Mouse (Mus musculus): ENCODE data around the gene Zkscan16.
A peak's percentile ranks its signal among the peaks of the same experiment; 100 is the strongest.

Zkscan16 gene

DNA sequence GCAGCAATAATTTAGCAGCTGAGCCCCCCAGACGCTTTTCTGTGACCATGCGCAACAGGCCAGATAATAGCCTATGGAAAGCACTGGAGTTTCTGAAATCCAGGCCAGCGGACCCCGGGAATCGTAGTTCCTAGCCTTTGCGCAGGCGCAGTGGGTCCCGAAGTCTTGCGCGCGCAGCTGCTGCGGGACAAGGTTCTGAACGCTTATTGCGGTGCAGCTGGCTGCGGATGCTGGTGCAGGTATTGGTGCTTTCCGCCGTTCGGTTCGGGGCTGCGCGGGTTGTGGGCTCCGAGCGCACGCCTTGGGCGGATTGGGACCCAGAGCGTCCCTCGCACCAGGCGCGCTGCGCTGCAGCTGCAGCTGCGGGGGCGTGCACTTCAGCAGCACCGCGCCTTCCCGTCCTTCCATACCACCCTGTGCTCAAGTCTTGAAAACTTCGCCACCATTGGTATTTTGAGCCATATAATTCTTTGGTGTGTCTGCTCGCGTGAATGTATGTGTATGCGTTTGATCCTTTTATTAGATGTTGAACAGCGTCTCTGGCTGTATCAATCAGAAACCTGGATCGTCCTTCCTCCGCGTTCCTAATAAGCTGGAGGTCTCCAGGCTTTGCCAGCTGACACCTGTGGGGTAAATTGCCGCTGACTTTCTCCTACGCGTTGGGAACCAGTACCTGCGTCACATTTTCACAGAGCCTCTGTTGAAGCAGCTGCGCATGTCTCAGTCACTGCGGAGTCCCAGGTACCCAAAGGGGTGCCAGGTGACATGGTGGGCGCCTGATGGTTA lies at the start of gene Zkscan16:
Gene Zkscan16, plus strand, starts transcription at position 209 of the 786 bp plus-strand sequence.
- DNase-seq (ENCODE audit: low spot score) = peak; percentile 95

- no peak for DNase-seq (ENCODE audit: low spot score)
Measured at GRCm38 (mm10) chr4:58894399-58894798, 49.0 kb upstream of the Zkscan16 start.

GRCm38 (mm10) chr4:58897436-58897835 lies 46.0 kb upstream of the Zkscan16 start:
- DNase-seq (ENCODE audit: low spot score) = no peak

GRCm38 (mm10) chr4:58898318-58898717 lies 45.1 kb upstream of the Zkscan16 start:
- no peak for DNase-seq (ENCODE audit: low spot score)

- DNase-seq (ENCODE audit: low spot score) = no peak
Measured at GRCm38 (mm10) chr4:58907453-58907852, 36.0 kb upstream of the Zkscan16 start.

DNA sequence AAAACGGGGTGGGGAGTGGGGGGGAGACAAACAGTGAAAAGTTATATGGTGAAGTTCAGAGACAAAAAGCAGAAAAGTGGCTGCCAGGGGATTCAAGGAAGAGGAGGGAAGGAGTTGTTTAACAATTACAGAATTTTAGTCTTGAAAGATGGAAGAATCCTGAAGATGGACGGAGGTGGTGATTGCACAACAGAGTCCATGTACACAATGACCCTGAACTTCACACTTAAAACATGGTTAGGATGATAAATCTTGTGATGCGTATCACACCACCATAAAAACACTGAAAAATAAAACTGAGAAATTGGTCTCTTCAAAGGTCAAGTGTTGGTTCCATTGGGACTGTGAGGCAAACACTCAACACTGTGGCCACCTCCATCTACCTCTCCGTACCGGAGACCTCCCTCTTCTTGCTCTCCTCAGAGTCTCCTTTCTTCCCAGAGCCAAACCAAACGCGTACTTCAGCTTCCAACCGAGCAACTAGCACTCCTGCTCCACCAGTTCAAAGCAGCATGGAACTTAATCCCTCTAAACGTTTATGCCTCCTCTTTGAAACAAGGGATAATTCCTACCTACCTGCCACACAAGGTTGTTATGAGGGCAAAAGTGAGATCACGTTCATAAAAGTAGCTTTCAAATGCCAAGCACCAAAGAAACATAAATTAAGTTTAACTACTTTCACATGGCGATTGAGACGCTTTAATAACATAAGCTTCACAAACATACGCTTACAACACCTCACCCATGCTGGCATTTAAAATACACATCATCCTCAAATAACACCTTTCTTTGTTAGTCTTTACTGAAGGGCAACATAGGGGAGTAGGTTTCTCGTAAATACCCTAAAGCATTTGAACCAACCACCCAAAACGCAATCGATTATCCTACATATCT lies 33.0 kb upstream of the Zkscan16 start:
- DNase-seq (ENCODE audit: low spot score) = peak; percentile 6

GRCm38 (mm10) chr4:58911069-58911830 lies 32.2 kb upstream of the Zkscan16 start:
- peak; percentile 71 for DNase-seq (ENCODE audit: low spot score)

GRCm38 (mm10) chr4:58911831-58912628 lies 31.4 kb upstream of the Zkscan16 start:
- DNase-seq (ENCODE audit: low spot score) = peak; percentile 70

GRCm38 (mm10) chr4:58912629-58913335 lies 30.6 kb upstream of the Zkscan16 start, which contains the start of gene Ecpas:
TSS of gene Ecpas (minus strand) at chr4:58912749.
- peak; percentile 86 for DNase-seq (ENCODE audit: low spot score)

DNA sequence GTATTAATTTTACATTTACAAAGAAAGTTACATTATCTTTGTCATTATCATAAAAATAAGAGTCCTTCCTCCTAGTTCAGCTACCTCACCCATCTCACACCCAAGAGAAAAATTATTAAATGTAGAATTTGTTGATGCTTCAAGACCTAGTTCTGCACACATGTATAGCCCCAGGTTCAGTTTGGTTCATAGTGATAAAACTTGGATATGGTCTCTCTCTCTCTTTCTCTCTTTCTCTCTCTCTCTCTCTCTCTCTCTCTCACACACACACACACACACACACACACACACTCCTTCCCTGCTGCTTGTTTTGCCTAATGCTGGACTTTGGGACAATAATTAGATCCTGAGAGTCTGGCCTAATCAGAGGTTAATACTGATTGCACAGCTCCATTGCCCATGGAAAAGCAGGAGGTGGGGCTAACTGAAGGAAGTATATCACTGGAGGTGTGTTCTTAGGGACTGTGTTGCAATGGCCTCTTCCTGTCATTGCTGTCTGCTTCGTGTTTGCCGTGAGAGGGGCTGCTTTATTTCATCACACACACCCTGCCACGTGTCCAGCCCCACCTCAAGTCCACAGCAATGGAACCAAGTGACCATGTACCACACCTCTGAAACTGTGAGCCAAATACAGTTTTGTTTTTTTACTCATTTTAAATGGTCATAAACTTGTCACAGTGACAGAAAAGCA lies 29.9 kb upstream of the Zkscan16 start:
- DNase-seq (ENCODE audit: low spot score) = peak; percentile 21

DNA sequence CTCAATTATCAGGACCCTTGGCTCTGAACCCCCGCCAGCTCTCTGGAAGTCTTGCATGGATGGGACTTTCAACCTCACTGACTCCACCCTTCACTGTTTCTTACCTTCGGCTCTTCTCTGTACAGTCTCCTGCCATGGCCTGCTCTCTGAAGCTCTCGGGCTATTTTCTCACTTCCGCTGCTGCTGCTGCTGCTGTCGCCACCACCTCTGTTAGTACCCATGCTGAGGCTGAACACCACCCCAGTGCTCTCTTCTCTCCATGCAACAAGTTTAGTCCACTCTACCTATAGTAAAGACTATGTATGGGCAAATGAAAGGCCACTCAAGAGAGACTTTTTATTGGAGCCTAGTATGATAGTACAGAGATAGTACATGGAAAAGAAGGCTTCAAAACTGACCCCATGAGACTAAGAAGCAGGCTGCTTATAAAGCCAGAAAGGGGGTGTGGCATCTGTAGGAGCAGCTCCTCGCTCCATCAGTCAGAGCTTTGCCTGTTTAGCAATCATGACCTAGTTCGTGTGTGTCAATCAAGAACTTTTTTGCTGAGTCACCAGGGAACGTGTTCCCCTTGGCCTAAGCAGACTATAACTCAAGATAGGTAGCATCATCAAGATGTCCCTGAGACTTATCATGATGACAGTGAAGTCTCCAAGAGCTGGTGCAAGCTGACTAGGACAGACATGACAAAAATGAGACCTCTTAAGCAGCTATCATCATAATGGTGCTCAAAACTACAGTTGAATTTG lies 28.2 kb upstream of the Zkscan16 start:
- no peak for DNase-seq (ENCODE audit: low spot score)

DNA sequence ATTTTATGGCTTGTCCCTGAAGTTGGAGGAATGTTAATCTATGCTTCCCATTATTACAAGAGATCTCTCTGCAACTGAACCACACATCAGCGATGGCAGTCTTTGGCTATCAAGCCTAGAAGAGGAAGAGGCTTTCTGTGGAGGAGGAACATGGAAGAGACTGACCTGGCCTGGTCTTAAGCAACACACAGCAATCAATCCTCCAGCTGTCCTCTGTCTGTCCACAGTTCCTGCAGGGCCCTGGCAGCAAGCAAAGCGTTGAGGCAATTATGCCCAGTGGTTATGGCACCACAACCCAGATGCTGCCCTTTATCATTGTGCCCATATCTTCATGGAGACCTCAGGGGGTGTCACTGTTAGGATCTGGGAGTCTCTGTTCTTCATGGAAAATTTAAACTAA lies 19.5 kb upstream of the Zkscan16 start:
- DNase-seq (ENCODE audit: low spot score) = no peak

DNA sequence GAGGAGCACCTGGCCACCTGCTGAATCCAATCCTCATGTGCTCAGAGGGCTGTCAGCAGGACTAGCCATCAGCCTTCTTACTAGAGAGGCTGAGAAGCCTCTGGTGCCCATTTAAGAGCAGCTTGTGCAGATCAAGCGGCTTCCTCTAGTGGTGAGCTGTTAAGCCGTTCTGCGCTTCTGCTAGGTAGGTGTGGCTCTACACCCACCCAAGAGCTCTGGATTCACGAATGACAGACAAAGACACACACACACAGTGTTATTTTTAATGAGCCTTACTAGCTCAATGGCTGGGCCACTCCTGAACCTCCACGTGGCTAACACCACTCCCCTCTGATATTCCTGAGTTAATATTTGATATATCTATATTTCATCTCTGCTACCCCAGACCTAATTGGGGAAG lies 17.8 kb upstream of the Zkscan16 start:
- DNase-seq (ENCODE audit: low spot score) = no peak

- no peak for DNase-seq (ENCODE audit: low spot score)
Measured at GRCm38 (mm10) chr4:58926120-58926519, 17.3 kb upstream of the Zkscan16 start.

- DNase-seq (ENCODE audit: low spot score) = peak; percentile 10
Measured at GRCm38 (mm10) chr4:58927661-58928060, 15.8 kb upstream of the Zkscan16 start.

GRCm38 (mm10) chr4:58932541-58932940 lies 10.9 kb upstream of the Zkscan16 start:
- DNase-seq (ENCODE audit: low spot score) = no peak

DNA sequence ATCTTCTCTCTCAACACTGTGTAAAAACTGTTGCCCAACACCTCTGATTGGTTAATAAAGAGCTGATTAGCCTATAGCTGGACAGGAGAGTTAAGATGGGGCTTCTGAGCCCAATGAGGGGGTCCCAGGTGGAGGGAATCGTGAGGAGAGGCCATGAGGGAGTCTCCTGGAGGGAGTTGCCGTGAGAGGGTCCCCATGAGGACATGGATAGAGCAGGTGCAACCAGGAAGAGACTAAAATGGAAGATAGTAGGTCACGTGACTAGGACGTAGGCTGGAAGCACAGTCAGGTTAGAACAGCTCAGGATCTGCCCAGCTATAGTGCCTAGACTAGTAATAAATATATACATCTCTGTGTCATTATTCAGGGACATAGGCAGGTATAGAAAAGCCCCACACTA lies 9.1 kb upstream of the Zkscan16 start:
- DNase-seq (ENCODE audit: low spot score) = no peak

GRCm38 (mm10) chr4:58934746-58935476 lies 8.5 kb upstream of the Zkscan16 start:
- DNase-seq (ENCODE audit: low spot score) = peak; percentile 67

DNA sequence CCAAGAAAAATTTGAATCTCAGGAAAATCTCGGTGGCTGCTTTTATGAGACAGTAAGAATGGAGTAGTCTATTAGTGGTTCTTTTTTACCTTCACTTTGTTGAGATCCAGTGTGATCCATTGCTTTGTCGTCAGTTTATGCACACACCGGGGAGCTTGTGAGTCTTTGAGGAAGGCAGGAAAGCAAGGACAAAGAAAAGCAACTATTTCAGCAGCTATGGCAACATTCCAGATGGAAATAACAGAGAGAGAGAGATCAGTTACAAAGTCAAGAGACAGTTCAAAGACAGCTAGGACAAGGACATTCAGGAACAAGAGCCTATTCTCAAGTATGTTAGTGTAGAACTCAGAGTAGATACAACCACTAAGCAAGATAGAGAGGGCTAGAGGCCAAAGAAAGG lies 7.6 kb upstream of the Zkscan16 start:
- DNase-seq (ENCODE audit: low spot score) = no peak

Data from embryo, embryonic 10.5 days (tissue).